Mouse (Mus musculus) myocyte (in vitro differentiated cells): ENCODE data around the gene Snrpg. TPM values are rescaled to one million over a fixed set of nuclear protein-coding genes. Genes with fewer than 3 reads are reported as not detected.
"Not testable (repeated sequence)": the region's sequence is repeated elsewhere in the genome, so short reads cannot be mapped to it uniquely, and the experiment has no call there.

Experiments
- H3K27me3 ChIP-seq: one replicate; pipeline ENCODE4 v1.6.1; 2011; ENCODE audit not compliant: control insufficient read depth, insufficient read depth, insufficient read length
- H3K36me3 ChIP-seq: one replicate; pipeline ENCODE4 v1.6.1; 2011; ENCODE audit not compliant: control insufficient read depth, insufficient read depth
- H3K4me2 ChIP-seq: one replicate; pipeline ENCODE4 v1.6.1; 2011; ENCODE audit warnings: low read depth, control low read depth
- H3K4me3 ChIP-seq: one replicate; pipeline ENCODE4 v1.5.1; 2011; ENCODE audit warnings: mild to moderate bottlenecking, control low read depth, moderate library complexity
- H3K79me2 ChIP-seq: one replicate; pipeline ENCODE4 v1.6.1; 2011; ENCODE audit not compliant: control insufficient read depth, insufficient read depth
- H3ac ChIP-seq: one replicate; pipeline ENCODE4 v1.6.1; 2011; ENCODE audit not compliant: control insufficient read depth, insufficient read length
- CEBPB ChIP-seq: IDR thresholded peaks from 2 replicates; pipeline ENCODE4 v1.6.1; 2011; ENCODE audit warnings: mild to moderate bottlenecking, moderate library complexity; ENCODE audit not compliant: poor library complexity, insufficient read depth, severe bottlenecking
- E2F4 ChIP-seq: IDR thresholded peaks from one replicate; pipeline ENCODE4 v1.6.1; 2011; ENCODE audit warnings: mild to moderate bottlenecking, control low read depth, moderate library complexity; ENCODE audit not compliant: insufficient read depth
- MAX ChIP-seq: IDR thresholded peaks from one replicate; pipeline ENCODE4 v1.6.1; 2011; ENCODE audit warnings: low read depth, mild to moderate bottlenecking, control low read depth
- MYOD1 ChIP-seq, 3 experiments: IDR thresholded peaks; one replicate each; pipeline ENCODE4 v1.6.1; 2011; ENCODE audit warnings: control low read depth in 2 of 3, low read depth in 2 of 3, mild to moderate bottlenecking in 2 of 3, moderate library complexity in 1 of 3; ENCODE audit not compliant: insufficient read length in 2 of 3, control insufficient read depth in 1 of 3
- MYOG ChIP-seq, 3 experiments: IDR thresholded peaks; one replicate each; pipeline ENCODE4 v1.6.1; 2011; ENCODE audit warnings: control low read depth in 2 of 3, low read depth in 2 of 3, mild to moderate bottlenecking in 2 of 3; ENCODE audit not compliant: insufficient read length in 2 of 3, control insufficient read depth in 1 of 3, insufficient read depth in 1 of 3
- POLR2A ChIP-seq: IDR thresholded peaks from one replicate; pipeline ENCODE4 v1.6.1; 2011; ENCODE audit warnings: low read depth, mild to moderate bottlenecking, control low read depth, moderate library complexity; ENCODE audit not compliant: insufficient read length
- POLR2AphosphoS2 ChIP-seq: IDR thresholded peaks from one replicate; pipeline ENCODE4 v1.6.1; 2011; ENCODE audit warnings: low read depth, control low read depth; ENCODE audit not compliant: insufficient read length
- REST ChIP-seq: IDR thresholded peaks from one replicate; pipeline ENCODE4 v1.6.1; 2011; ENCODE audit warnings: mild to moderate bottlenecking, control low read depth, moderate library complexity; ENCODE audit not compliant: insufficient read depth, insufficient read length
- SRF ChIP-seq: IDR thresholded peaks from one replicate; pipeline ENCODE4 v1.6.1; 2011; ENCODE audit warnings: low read depth; ENCODE audit not compliant: control insufficient read depth, insufficient read length
- TCF12 ChIP-seq: IDR thresholded peaks from one replicate; pipeline ENCODE4 v1.6.1; 2011; ENCODE audit warnings: mild to moderate bottlenecking, control low read depth; ENCODE audit not compliant: poor library complexity, insufficient read depth, severe bottlenecking
- TCF3 ChIP-seq: IDR thresholded peaks from one replicate; pipeline ENCODE4 v1.6.1; 2011; ENCODE audit warnings: low read depth, control low read depth; ENCODE audit not compliant: insufficient read length
- USF1 ChIP-seq: IDR thresholded peaks from one replicate; pipeline ENCODE4 v1.6.1; 2011; ENCODE audit warnings: low read depth, mild to moderate bottlenecking, control low read depth, moderate library complexity
- polyA plus RNA-seq: library from polyadenylated mRNA; unstranded; fragments of >200 nt; fragmentation: generic; extraction: Trizol; gene quantifications from one replicate; pipeline ENCODE4 v1.2.1, GENCODE M21; 2012; ENCODE audit warnings: missing spikeins

Gene Snrpg
- polyA plus RNA-seq, 1 experiment: 188 TPM

DNA sequence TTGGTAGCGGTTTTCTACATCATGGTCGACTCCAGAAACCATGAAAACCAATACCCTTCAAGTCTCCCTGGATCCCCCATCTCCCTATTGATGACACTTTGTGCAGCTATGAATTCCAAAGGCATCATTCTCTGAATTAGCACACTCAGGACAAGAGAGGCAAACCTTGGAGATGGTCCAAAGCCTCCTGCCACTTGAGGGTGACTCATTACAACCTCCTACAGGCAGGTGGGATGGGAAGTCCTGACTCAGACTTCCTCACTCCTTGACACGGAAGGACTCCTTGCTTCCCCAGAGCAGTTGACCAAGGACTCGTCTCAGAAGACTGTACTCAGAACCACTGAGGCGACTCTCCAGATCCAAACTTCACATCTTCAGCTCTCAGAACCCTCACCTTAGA lies 45.5 kb upstream of the Snrpg start:
- TF ChIP-seq USF1: no peak
- no peak for TF ChIP-seq REST
- Histone ChIP-seq H3K79me2 (no peaks in the 10 kb centered on the region), H3K4me3 (no peak overlapping the region), H3K27me3 (no peaks in the 10 kb centered on the region), H3K4me2 (no peak overlapping the region), H3ac (no peak overlapping the region), H3K36me3 (no peaks in the 10 kb centered on the region)

DNA sequence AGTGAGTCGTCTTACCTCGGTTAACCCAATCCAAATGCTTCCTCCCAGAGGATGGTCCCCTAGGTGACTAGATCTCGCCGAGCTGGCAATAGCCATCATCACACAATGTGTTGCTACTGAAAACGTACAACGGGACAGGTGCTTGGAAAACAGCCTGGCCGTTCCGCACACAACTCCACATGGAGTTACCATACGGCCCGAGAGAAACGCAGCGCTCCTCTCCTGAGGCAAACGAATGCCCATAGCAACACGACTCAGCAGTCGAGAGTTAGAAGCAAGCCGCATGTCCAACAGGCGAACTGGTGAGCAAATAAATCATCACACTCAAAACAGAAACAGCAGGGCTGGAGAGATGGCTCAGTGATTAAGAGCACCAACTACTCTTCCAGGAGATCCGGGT lies 44.2 kb upstream of the Snrpg start:
- Histone ChIP-seq H3K36me3 (no peaks in the 10 kb centered on the region), H3K4me3 (no peak overlapping the region), H3K27me3 (no peaks in the 10 kb centered on the region), H3K4me2 (no peak overlapping the region), H3K79me2 (no peaks in the 10 kb centered on the region), H3ac (no peak overlapping the region)
- no peak for TF ChIP-seq TCF3
- no peak for TF ChIP-seq POLR2AphosphoS2
- no peak for TF ChIP-seq MAX
- TF ChIP-seq SRF: no peak

DNA sequence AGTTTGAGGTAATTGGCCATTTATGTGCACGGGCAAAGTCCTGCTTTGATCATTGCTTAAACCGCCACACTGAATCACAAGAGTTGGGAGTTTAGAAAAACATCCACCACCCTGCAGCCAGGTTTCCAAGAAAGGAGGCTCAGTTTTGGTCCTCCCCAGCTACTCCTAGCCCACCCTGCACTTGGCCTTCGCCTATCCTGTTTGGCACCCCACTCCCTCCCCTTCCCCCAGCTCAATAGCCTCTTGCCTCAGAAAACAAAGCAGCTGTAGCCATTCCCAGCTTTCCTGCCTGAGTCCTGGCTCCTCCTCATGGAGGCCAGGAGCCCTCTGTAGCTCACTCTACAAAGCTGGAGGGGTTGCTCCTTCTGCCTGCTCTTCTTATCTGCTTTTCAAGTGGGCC lies 42.7 kb upstream of the Snrpg start:
- no peaks in the 10 kb centered on the region for H3K79me2 ChIP-seq
- H3K4me3 ChIP-seq: no peak overlapping the region
- no peak overlapping the region for H3K4me2 ChIP-seq
- TF ChIP-seq SRF (no peak), MYOD1 (IDR thresholded peaks at IDR 0.05; ENCODE audit: control insufficient read depth in 1 of 3, insufficient read length in 2 of 3, low read depth in 2 of 3) (no peak)
- H3K27me3 ChIP-seq: no peaks in the 10 kb centered on the region
- H3K36me3 ChIP-seq: no peaks in the 10 kb centered on the region
- no peak overlapping the region for H3ac ChIP-seq

DNA sequence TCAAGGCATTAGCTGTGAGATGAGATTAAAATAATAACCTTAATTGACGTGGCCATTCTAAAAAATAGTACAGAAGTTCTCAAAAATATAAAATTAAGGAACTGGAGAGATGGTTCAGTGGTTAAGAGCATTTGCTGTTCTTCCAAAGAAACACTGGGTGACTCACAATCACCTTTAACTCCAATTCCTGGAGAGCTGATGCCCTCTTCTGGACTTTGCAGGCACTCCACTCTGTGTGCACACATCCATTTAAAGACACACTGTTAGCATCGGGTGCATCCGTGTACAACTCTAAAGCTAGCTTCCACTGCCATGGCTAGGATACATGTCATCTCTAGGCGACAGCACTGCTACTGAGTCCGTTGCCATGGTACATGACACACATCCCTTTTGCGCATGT lies 41.2 kb upstream of the Snrpg start:
- Histone ChIP-seq H3K36me3 (no peaks in the 10 kb centered on the region), H3ac (no peak overlapping the region), H3K79me2 (no peaks in the 10 kb centered on the region), H3K4me3 (no peak overlapping the region), H3K4me2 (no peak overlapping the region), H3K27me3 (no peaks in the 10 kb centered on the region)
- TF ChIP-seq E2F4: no peak
- no peak for TF ChIP-seq TCF3
- TF ChIP-seq POLR2AphosphoS2: no peak
- TF ChIP-seq MAX: no peak

DNA sequence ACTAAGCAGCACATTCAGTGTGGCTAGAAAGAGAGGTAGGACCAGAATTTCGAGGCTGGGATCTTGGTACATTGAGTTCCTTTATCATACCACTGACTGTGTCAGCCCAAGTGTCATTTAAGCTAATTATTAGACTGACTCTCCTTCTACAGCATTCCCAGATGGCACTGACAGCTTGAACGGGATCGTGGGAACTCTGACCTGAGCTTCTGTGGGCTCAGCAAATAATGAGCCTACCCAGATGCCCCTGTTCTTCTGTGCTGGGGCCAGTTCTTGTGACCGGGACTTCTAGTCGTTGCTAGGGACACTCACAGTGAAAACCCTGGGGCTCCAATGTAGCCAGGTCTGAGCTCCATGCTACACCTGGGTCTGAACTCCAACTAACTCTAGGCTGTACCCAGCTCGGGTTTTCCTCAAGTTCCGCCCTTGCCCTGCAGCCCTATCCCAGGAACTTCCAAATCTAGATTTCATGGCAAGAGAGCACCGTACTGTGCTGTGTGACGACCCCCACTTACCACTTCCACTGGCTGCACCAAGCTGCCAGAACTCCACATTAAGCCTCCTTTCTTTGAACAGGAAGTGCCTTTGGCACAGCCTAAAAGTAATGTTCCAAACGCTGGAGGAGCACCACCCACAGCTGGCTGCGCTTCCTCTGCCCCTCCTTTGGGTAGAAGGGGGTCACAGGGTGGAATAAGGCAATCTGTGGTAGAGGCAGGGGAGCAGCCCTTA lies 35.8 kb upstream of the Snrpg start:
- H3K4me2 ChIP-seq: no peak overlapping the region
- no peaks in the 10 kb centered on the region for H3K36me3 ChIP-seq
- H3K79me2 ChIP-seq: no peaks in the 10 kb centered on the region
- H3K27me3 ChIP-seq: no peaks in the 10 kb centered on the region
- no peak overlapping the region for H3K4me3 ChIP-seq
- no peak overlapping the region for H3ac ChIP-seq
- TF ChIP-seq SRF: no peak
- no peak for TF ChIP-seq MYOD1 (IDR thresholded peaks at IDR 0.05; ENCODE audit: control insufficient read depth in 1 of 3, insufficient read length in 2 of 3, low read depth in 2 of 3)
- TF ChIP-seq USF1: no peak
- TF ChIP-seq POLR2AphosphoS2: no peak
- TF ChIP-seq CEBPB: no peak
- no peak for TF ChIP-seq MYOG (IDR thresholded peaks at IDR 0.05; ENCODE audit: control insufficient read depth in 1 of 3, insufficient read depth in 1 of 3, insufficient read length in 2 of 3, low read depth in 2 of 3)
- no peak for TF ChIP-seq POLR2A
- TF ChIP-seq TCF12: no peak
- no peak for TF ChIP-seq E2F4
- no peak for TF ChIP-seq MAX
- TF ChIP-seq REST: no peak
- no peak for TF ChIP-seq TCF3

DNA sequence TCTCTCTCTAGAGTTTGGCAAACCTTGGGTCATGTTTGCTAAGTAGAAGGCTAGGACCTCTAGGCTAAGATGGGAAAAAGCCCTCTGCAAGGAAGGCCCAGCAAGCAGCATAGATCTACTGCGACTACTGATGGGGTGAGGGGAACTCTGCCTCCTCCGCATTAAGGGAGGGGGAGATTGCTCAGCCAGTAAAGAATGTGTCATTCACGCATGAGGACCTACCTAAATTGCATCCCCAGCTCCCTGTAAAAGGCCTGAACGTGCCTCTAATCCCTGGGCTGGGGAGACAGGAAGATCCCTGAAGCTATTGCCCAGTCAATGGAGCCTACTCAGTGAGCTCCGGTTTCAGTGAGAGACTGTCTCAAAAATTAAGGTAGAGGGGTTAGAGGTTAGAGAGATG lies 35.2 kb upstream of the Snrpg start:
- H3ac ChIP-seq: no peak overlapping the region

DNA sequence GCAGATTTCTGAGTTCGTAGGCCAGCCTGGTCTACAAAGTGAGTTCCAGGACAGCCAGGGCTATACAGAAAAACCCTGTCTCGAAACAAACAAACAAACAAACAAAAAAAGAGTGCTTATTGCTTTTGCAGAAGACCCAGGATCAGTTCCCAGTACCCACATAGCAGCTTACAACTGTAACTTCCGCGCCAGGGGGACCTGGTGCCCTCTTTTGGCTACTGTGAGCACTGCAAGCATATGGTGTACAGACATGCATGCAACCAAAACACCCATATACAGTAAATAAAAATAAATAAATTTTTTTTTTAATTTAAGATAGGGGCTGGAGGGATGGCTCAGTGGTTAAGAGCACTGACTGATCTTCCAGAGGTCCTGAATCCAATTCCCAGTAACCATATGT lies 34.8 kb upstream of the Snrpg start:
- H3K4me2 ChIP-seq, H3K36me3 ChIP-seq, H3ac ChIP-seq, H3K4me3 ChIP-seq, H3K27me3 ChIP-seq, H3K79me2 ChIP-seq: not testable (repeated sequence)

More for the DNA sequence above, 35.2 kb upstream of the Snrpg start:
- H3K36me3 ChIP-seq: no peaks in the 10 kb centered on the region
- no peaks in the 10 kb centered on the region for H3K27me3 ChIP-seq
- no peaks in the 10 kb centered on the region for H3K79me2 ChIP-seq
- no peak overlapping the region for H3K4me3 ChIP-seq
- no peak overlapping the region for H3K4me2 ChIP-seq
- TF ChIP-seq MYOD1 (IDR thresholded peaks at IDR 0.05; ENCODE audit: control insufficient read depth in 1 of 3, insufficient read length in 2 of 3, low read depth in 2 of 3) (no peak), MAX (no peak), SRF (no peak), E2F4 (no peak), CEBPB (no peak), POLR2A (no peak), REST (no peak), POLR2AphosphoS2 (no peak), TCF3 (no peak), MYOG (IDR thresholded peaks at IDR 0.05; ENCODE audit: control insufficient read depth in 1 of 3, insufficient read depth in 1 of 3, insufficient read length in 2 of 3, low read depth in 2 of 3) (no peak), TCF12 (no peak), USF1 (no peak)
